Mouse (Mus musculus): ENCODE results near the gene Gpr176.

Gene Gpr176

DNA sequence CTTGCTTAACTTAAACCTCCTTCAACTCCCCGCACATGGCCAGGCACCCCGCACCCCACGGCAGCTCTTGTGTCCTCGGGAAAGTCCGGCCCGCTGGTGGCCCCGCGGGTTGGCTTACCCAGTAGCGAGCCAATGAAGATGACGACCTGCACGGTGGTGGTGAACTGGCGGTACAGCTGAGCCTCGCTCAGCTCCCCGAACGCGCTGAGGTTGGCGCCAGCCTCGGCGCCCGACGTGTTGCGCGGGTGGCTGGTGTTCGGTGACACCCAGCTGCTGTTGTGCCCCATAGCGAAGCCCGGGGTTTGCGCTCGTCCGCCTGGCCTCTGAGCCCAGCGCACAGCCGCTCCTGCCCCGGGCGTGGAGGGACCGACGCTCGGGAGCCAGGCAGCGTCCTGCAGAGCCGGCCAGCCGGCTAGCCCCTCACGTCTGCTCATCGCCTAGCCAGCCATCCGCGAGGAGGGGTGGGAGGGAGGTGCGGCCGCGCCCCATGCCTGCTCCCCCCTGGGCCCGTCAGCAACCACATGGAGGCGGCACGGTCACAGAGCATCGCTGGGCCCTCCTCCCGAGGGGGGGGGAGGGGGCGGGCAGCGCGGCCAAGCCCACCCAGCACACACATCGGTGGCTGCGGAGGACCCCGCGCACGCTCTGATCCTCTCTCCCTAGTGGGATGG is at the start of gene Gpr176:
TSS of gene Gpr176 (minus strand) at position 519 of the 671 bp plus-strand sequence.
- DNase-seq (ENCODE audit: low spot score) = no peak

DNA sequence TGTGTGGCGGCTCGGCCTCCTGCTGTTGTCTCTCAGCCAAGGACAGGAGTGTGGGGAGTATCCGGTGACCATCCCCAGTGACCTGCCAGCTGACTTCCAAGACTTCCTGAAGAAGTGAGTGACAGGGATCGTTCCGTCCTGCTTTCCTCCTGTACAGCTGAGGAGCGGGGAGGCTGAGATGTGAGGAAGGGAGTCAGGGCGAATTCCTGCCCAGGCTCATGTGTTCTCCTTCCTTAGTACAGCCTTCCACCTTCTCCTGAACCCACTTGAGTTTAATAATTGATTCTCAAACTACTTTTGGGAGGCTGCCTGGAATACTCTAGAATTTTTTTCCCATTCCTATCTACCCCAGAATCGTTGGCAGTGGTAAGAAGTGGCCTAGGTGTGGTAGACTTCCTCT is 49.2 kb upstream of the Gpr176 start:
- no peak for DNase-seq (ENCODE audit: low spot score)

DNA sequence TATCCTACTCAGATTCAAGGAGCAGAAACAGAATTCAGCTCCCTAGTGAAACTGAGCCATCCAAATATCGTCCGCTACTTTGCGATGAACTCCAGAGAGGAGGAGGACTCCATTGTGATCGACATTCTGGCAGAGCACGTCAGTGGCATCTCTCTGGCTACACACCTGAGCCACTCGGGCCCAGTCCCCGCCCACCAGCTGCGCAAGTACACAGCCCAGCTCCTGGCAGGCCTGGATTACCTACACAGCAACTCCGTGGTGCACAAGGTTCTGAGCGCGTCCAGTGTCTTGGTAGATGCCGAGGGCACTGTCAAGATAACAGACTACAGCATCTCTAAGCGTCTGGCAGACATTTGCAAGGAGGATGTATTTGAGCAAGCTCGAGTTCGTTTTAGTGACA is 48.7 kb upstream of the Gpr176 start:
- DNase-seq (ENCODE audit: low spot score) = no peak

DNA sequence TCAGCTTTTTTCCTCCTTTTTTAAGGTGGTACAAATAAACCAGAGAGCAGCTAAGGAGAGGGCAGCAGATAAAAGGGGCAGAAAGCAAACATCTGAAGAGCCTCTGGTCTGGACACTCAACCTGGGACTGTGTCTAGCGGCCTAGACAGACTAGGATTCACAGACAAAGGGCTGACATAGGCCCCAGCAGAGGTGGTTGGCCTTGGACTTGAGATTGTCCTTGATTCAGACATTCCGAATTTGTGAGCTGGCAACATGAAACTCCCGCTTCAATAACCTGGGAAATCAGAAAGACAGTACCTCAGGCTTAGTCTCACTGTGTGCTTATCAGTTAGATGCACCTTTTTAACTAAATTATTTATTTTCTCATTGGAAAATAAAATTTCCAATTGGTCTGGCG is 44.9 kb upstream of the Gpr176 start:
- DNase-seq (ENCODE audit: low spot score) = no peak

DNA sequence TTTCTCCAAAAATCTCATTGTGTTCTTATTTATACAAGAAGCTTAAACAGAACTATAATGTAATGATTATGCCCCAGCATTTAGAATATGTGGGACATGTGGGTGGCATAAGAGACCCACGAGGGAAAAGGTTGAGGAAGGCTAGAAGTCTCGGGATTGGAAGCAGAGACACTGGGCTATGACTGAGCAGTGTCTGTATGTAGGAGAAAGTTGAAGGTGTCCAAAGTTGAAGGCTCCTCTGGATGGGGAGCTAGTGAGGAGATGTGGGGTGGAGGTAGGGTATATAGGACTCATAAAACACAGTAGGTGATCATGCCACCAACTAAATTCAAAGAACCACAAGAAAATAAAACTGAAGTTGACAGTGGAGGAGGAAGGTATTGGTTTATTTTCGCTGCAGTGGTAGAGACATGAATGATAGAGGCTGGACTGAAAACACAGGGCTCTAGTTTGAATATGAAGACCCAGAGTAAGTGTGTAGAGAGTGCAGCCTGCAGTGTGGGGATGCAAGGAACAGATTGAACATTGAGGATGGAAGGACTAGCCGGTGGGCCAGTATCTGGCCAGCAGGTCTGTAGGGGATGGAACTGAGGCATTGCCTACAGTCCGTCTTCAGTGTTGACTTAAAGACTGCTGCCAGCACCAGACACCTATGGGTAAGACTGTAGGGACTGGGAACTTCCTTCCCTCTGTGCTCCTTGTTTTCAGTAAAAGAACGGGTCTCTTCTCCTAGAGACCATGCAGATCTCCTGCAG is 42.6 kb upstream of the Gpr176 start:
- no peak for DNase-seq (ENCODE audit: low spot score)

DNA sequence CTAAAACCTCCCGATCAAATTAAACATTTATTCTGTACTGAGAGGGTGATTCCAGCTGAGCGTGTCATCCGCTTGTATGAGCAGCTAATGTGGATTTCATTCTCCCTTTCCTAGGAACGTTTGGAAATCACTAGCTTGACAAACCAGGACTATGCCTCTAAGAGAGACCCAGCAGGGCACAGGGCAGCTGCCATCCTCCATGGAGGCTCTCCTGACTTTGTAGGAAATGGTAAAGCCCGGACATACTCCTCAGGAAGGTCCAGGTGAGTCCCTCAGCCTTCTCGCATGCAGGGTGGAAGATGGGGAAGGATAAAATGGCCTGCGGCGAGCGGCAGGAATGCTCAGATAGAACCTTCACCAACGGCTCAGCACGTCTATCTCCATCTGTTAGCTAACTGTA is 39.6 kb upstream of the Gpr176 start:
- DNase-seq (ENCODE audit: low spot score) = no peak

DNA sequence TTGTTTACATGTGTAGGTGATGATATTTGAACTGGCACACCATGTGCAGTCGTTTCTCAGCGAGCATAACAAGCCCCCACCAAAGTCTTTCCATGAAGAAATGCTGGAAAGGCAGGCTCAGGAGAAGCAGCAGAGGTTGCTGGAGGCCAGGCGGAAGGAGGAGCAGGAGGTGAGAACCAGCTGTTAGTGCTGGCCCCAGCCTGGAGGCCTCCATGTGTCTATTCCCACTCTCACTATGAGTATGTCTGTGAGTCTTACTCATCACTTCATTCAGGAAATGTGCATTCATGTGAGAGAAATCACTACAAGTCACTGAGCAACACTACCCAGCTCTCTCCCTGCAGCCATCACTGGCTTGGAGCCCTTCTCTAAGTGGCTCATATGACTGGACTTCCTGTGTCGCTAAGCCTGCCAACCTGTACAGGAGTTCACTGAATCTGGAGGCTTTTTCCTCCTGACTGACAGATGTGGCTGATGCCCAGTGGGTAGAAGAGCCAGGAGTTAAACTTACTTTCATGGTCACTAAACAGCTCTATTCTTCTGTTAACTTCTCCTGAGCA is 35.2 kb upstream of the Gpr176 start:
- no peak for DNase-seq (ENCODE audit: low spot score)

DNA sequence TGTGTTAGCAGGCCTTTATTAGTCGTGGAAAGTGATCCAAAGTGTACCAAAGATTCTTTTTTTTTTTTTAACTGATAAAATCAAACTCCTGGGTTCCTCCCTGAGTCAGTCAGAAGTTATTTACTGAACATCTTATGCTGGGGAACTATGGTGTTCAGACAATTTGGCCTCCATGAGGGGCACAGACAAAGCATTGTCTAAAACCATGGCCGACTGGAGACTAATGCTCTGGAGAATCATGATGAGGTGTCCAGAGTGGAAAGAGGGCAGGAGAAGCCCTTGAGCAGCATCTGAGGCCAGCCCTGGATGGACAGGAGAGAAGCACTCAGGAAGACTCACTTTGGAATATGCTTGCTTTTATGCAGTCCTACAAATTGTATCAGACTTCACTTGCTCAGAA is 33.6 kb upstream of the Gpr176 start:
- no peak for DNase-seq (ENCODE audit: low spot score)

DNA sequence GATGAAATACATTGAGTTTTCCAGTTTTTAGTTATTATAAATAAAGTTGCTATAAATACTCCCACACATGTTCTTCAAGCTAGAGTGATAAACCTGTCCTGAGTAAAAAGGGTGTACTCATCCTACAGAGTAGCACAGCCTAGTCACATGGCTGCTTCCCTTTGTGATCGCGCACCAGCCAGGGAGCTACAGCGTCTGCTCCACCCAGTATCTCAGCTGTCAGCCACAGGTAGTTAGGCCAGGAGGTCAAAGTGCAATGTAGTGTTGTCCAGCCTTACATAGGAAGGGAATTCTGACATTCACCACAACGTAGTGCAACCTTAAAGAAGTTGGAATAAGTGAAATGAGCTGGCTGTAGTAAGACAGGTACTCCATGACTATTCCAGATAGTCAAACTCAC is 32.3 kb upstream of the Gpr176 start:
- DNase-seq (ENCODE audit: low spot score) = no peak

DNA sequence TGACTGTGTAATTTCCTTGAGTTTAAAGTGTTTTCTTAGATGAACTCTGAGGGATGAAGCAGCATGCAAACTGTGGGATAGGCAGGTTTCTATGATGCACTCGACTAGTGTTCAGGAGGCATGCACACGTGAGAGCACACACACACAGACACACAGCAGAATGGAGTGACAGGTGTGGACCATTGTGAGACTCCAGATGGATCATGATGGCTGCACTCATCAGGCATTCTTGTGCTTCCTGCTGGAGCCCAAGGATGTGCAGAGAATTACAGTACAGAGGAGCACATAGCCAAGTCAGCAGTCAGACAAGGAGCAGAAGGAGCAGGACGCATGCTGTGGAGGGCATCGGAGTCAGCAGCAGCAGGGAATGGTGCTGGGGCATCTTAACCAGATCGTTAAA is 31.1 kb upstream of the Gpr176 start:
- DNase-seq (ENCODE audit: low spot score) = no peak

DNA sequence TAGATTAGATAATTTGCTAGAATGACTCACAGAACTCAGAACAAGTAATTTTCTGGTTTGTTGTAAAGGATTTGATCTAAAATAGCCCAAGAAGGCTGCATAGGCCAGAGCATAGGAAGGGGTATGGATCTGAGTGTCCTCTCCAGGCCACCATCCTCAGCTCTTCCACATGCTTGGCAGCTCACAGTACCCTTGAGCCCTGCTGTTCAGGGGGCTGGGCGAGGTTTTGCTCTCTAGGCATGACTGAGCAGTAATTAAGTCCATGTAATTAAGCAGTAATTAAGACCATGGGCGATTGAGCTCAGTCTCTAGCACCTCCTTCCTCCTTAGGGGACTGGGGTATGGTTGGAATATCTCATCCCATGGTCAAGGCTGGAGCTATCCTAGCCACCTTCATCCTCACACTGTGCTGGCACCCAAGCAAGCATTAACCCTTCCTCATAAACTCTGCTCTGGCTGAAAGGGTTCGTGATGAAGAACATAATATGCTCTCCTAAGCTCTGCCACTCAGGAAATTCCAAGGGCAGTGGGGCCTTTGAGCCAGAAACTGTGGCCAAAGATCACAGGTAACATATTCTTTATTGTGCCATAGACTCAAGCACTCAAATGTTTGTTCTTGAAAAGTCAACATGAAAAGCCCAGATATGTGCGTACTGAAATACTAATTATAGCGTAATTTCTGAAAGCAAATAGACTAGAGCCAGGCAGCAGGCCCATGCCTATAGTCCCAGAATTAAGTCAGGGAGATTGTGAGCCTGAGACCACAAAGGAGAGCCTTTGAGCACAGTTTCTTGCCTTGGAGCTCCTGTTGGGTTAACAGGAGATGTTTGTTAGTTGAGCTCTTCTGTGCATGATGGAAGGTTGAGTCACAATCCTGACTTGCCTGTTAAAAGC is 28.9 kb upstream of the Gpr176 start:
- DNase-seq (ENCODE audit: low spot score) = no peak

DNA sequence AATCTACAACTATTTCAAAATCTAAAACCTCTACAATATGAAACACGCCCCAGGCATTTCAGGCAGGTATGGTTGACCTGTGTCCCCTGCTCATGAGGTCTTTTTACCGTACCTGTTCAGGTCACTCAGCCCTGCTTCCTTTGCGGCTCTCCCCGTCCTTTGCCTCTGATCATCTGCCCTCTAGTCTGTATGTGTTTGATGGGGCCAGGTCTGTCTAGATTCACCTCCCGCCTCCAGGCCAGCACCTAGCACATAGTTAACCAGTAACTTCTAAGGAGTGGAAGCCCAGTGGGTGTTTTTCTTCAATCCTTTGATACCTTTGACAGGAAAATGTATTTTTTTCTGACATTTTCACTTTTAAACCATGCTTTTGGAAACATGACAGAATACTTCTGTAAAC is 26.5 kb upstream of the Gpr176 start:
- DNase-seq (ENCODE audit: low spot score) = no peak

DNA sequence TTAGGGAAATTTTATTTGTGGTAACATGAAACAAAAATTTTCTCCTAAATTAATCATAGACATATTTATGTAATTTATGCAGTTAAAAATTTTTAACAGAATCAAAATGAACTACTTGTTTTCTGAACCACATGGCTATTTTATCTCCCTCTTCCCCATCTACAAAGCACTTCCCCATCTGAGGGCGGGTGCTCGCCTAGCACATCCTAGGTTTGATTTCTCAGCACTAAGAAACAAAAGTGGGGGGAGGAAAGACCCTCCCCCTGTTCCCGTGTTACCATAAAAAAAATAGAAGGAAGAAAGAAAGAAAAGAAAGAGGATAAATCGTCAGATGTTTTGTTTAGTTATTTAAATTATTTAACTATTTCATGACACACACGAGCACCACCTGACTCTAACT is 18.0 kb upstream of the Gpr176 start:
- no peak for DNase-seq (ENCODE audit: low spot score)

DNA sequence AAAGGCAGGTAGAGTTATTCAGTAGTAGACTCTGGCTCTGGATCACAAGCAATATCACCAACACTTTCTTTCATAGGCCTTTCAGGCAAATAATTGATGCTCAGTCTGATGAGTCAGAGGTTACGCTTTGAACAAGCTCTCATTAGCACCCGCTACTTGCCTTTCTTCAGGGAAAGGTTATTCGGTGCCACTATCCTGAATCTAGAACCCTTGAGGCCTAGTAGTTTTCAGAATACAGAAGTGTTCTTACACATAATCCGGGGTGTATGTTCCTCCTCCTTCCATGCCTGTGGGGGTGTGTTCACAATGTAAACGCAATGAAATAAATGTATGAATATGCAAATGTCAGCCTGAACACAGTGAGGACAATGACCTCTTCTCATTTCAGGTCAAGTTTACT is 16.9 kb upstream of the Gpr176 start:
- DNase-seq (ENCODE audit: low spot score) = no peak

DNA sequence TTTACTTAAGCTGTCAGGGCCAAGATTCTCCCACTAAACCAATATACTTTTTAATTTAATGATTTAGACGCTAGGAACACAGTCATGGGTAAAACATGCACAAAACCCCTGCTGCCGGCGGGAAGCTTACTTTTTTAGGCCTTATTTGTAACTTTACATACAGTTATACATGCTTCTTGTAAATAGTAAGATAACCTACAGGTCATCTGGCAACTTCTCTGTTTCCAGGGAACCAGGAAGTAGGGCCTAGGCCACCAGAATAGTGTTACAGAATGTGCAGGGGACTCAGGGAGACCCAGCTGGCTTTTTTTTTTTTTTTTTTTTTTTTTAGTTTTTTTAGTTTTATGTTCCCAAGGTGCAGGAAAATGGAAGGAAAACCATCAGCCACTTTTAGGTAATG is 16.4 kb upstream of the Gpr176 start:
- no peak for DNase-seq (ENCODE audit: low spot score)

DNA sequence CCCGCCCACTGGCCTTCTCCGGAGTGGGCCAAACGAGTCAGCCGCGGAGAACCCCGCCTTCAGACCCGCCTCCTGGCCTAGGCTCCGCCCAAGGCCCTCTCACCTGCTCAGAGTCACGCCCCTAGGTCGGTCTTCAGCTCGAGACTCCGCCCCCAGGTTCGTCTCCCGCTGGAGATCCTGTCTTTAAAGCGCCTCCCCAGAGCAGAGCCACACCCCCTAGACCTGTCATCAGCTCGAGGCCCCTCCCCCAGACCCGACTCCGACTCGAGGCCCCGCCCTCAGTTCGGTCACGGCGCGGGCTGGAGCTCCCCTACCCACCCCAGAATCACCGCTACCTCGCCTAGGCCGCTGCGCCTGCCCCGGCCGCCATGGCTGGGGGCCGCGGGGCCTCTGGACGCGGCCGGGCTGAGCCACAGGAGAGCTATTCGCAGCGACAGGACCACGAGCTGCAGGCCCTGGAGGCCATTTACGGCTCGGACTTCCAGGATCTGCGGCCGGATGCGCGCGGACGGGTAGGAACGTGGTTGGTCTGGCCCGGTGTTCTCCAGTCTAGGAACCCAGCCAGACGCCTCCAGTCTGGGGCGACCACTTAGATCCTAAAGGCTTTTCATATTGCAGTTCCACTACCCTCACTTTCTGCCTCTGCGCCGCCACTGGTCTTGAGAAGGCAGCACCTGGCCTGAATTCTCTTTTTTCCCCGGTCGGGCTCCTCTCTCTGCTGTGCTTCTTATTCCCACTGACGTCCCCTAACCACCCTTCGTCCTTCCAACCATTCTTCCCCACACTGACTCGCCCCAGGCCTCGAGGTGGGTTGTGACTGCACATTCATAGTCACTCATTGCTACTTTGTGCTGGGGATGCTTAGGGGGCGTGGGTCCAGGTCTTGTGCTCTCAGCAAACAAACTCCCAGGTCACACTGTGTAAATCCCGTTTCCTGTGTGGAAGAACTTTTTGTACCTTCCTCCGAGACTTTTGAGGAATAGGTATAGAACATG is 15.4 kb upstream of the Gpr176 start, which contains the start of gene Eif2ak4:
TSS of gene Eif2ak4 (plus strand) at position 278 of the 995 bp plus-strand sequence.
- DNase-seq (ENCODE audit: low spot score) = peak; percentile 97

DNA sequence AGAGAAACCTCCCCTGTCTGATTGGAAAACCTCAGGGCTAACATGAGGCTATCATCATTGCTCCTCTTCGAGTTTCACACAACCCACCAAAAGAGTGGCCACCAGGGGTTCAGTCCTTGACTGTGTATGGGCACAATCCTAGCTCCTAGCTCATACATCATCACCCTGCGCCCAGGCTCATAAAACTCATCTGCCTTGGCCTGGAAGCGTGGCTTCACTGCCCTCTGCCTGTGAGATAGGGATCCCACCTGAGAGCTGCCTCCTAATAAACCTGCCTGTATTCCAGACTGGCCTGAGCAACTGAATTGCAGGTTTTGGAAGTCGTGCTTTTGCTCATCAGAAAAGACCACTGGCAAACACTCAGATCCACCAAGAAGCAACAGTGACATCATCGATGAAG is 10.2 kb upstream of the Gpr176 start:
- no peak for DNase-seq (ENCODE audit: low spot score)

DNA sequence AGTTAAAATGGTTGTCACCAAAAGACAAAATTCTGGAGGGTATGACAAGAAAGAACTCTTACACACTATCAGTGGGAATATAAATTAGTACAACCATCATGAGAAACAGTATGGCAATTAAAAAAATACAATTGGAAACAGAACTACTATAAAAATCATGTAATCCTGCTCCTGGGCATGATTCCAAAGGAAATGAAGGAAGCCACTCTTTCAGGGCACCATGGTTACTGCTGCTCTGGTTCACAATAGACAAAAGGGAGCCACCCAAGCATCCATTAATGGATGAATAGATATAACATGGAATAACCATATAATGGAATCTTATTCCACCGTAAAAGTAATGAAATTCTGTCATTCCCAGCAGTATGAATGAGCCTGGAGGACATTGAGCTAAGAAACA is 6.5 kb upstream of the Gpr176 start:
- DNase-seq (ENCODE audit: low spot score) = peak; percentile 50

DNA sequence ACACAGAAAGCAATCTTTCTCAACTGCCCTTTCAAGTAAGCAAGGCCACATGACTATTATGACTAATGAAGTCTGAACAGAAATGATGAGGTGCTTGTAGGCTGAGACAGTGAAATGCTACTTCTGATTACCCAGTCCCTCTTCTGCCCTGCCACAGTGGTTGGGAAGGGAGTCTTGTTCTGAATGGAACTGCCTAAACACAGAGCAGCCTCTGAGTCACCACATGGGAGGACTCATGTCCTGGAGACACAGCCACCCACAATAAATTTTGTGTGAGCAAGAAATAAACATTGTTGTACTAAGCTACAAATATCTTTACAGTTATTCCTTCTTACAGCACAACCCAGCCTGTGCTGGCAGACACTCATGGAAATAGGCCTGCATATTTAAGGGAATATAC is 2.7 kb upstream of the Gpr176 start:
- DNase-seq (ENCODE audit: low spot score) = no peak

DNA sequence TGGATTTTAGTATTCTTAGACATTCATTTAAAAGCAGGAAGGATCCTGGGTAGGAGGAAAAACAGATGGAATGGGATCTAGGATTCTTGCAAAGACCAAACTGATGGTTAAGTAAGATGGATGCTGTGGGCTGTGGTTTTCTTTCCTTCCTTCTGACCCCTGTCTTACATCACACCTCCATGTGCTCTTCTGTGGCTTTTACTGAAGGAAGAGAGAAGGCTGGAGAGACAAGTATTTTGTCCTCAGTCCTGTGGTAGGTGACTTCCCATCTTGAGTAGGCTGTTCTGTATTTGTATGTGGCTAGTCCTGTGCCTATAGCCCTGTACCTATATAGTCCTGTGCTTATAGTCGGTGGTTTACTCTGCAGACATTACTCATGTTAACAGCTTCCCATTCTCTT is 2.3 kb upstream of the Gpr176 start:
- no peak for DNase-seq (ENCODE audit: low spot score)

DNA sequence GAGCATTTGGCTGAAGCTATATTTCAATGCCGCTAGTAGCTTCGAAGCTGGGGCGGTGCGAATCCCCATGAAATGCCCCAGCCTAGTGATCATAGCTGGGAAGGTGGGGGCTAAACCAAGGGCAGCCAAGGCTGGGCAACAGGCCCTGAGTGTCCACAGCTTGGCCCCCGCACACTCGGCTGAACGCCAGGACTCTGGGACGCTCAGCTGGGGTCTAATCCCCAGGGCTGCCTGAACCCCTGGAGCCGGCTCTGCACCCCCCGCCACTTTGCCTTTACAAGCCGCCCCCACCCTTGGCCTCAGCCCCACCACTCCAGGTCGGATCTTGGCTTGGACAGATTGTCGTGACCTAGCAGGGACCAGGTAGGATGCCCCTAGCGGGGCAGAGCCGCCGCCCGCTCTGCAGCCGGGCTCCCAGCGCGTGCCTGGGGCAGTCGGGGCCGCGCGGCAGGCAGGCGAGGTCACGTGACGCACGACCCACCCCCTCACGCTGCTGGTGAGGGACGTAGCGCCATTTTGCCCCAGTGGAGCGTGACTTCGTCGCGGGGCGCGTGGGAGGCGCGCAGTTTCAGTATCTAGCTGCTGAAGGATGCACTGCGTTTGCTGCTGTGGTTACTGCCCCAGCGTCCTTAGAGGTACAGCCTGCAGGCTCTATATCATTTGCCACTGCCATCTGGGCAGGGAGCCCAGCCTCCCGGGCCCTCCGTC is 507 bp upstream of the Gpr176 start:
- no peak for DNase-seq (ENCODE audit: low spot score)

Measured in MN1 (cell line).